Mouse (Mus musculus) urinary bladder, postnatal 14 days (tissue): ENCODE results near the gene Gm11096.
A peak's percentile ranks its signal among the peaks of the same experiment; 100 is the strongest.

ENCODE experiments used
- DNase-seq: peaks from one replicate; pipeline ENCODE4 v3.0.0; 2021; ENCODE audit warnings: low spot score

The Gm11096 gene

GRCm38 (mm10) chr17:81441463-81441862, at the start of gene Gm11096:
Gene Gm11096, plus strand, starts transcription at chr17:81441763.
- DNase-seq, result no peak

- no peak for DNase-seq
These were observed 48.5 kb upstream of the Gm11096 start for GRCm38 (mm10) chr17:81393040-81393439.

DNA sequence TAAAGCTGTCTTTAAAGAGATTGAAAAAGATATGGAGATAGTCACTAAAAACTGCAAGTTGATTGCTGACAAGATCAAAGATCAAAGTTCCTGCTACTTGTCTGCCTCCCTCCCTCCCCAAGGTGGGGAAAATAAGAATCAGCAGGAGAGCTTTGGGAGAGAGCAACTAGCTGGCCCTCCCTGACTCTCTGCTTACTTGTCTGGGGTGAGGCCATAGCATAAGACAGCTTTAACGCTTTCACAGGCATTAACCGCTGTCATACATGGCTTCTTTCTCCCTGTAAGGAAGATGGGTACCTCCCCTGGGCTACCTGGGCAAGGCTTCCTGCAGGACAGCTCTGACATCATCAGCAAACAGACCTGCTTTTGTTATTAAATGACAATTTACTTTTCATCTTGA, 47.4 kb upstream of the Gm11096 start:
- no peak for DNase-seq

DNA sequence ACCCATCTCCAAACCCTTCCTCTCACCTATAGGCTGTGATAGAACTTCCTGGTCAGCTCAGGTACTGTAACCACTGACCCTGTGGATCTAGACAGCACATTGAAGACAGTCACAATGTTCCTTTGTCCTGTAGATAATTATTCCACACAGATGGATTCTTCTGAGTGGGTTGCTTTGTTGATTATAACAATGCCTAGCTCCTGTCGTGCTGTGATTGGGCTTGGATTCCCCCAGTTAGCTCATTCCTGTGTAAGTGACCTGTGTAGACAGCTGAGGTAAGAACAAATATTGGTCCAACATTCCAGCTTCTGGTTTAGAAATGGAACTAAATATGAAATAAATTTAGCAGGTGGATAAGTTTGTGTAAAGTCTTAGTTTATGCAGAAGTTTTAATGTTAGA, 44.1 kb upstream of the Gm11096 start:
- no peak for DNase-seq

DNA sequence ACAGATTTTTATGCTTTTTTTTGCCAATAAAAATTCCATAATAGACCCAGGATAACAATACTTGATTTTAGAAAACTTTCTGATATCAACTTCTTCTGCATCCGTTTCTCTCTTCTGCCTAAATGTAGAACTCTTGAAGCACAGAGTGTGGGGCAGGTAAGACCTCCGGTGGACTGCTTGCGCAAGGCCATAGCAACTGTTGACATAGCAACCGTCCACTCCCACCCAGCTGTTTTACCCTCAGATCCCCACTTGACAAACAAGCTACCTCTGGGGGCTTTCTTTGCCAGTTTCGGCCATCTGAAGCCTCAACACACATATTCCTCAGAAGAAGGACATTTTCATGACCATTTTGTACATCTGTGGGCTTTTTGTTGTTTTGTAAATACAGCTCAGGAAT, 41.2 kb upstream of the Gm11096 start:
- DNase-seq, result no peak

DNA sequence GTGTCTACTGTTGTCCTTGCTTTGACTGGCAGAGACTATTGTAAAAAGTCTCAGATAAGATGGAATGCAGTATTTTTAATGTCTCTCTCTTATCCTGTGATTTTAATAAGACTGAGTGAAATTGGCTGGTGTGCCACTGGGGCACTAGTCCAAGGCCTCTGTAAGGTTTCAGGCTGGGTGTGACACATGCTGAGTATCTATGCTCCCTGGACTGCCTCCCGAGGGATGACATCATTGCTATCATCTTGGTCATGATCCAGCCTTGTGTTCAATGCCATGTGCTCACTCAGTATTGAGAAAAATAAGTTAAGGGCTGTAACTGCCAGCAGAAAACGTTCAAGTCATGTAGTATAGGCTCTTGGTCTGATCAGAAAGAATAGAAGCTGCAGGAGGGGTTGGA, 38.9 kb upstream of the Gm11096 start:
- peak; percentile 65 for DNase-seq

- peak; percentile 25 for DNase-seq
These were observed 38.4 kb upstream of the Gm11096 start for GRCm38 (mm10) chr17:81403121-81403520.

DNA sequence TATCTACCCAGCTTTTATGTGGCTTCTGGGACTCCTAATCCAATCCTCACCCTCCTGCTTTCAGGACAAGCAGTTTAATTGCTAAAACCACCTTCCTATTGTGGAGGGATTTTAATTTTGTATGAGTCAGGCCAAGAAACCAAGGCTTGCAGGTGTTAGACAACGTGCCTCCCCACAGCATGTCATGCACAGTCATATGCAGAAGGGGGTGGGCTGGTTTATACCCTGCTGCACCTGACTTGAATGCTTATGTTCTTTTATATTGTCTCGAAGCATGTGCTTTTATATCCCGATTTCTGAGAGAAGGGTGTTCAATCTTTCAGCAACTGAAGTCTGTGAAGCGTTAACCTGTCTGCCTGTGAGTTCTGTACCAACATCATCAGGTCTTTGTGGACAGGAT, 37.3 kb upstream of the Gm11096 start:
- DNase-seq, result no peak

DNA sequence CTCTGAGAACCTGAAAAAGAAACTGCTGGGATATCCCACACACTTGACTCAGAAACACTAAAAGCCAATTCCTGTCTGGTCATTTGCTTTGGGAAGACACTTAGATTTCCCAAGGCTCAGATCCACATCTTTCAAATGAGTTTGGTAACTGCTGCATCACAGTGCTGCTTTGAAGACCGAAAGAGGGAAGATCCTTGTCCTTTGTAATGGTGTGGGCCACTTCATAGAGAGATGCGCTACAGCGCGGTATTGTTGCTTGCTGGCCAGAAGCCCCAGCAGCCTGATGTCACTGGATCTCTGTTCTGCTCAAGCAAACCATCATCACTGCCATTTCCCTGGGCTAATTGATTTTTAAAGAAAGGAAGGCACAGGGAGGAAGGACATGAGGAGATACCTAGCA, 28.8 kb upstream of the Gm11096 start:
- no peak for DNase-seq

DNA sequence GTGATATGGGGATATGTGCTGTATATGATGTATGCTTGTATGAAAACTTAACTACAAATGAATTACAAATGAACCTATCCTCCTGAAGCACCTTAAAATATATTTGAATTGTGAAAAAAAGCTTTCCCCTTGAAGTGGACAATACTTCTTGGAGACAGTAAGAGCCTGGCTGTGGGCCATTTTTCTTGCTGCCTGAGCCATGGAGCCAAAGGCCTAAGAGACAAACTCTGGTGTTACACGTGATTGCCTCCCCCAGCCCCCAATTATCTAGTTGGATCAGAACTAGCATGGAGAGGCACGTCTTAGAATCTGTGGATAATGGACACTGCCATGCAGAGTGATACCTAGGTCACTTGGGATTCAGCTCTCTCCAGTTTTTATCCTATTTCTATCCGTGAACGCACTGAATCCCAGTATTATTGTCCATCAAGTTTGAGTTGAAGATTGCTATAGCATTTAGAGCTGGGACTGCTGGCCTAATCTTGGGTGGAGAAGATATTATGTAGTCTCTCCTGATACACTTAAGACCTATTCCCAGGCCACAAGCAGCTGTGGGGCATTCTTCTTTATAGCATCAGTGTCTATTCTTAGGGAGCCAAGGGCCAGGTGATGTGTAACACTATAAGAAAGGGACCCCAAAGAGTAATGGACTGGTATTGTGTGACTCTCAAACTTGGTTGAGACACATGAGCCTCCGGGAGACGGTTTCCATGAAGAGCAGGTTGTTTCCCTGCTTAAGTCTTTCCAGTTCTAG, 25.0 kb upstream of the Gm11096 start:
- no peak for DNase-seq

DNA sequence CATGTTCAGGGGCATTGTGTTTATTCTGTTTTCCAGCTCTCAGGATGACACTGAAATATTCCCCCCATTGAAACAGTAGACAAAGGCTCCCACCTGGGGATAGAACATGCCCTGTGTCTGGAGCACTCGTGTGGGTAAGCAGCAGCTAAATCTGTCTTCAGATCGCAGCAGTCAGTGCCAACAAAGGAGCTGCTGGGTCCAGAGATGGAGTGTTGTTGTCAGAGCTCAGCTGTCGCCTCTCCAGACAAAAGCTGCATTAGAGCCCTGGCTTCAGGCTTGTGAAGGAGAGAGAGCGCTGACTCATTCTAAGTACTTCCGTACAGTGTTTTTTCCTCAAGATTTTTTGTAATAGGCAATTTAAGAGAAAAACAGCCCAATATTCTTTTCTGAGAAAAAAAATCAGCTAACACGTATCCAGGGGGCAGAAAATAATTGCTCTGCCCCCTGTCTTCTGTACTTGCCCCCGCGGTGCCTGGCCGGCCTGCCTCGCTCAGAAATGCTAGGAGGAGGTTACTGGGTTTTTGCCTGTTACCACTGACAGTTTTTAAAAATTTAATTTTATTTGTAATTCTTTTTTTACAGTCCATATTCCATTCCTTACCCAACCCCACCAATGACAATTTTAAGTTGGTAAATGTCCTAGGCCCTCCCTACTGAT, 21.6 kb upstream of the Gm11096 start:
- no peak for DNase-seq

DNA sequence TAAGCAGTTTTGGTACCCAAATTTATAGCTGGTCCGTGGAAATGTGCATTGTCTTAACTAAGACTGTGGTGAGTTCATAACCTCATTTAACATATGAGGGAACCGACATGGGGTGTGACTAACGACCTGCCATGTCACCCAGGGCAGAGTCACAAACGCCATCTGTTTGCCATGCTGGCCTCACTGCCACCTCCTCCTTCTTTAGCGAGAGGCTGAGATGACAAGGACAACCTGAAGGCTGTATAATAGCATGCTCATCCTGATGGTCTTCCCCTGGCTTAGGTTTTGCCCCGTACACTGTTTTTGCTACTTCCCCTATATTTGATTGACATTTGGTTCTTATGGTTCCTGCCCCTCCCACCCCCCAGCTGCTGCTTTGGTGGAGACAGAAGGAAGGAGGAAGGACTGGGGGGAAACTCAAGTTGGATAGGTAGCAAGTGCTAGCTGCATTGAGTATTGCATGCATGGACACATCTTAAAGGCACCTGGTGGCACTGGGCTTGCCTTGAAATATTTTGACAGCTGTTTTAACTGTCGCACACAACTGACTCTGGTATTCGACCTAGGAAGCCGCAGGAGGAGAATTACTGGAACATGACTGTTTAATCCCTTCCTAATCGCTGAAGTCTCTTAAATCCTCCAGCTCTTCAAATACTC, 17.2 kb upstream of the Gm11096 start:
- no peak for DNase-seq

- no peak for DNase-seq
These were observed 14.3 kb upstream of the Gm11096 start for GRCm38 (mm10) chr17:81427245-81427644.

- no peak for DNase-seq
These were observed 8.8 kb upstream of the Gm11096 start for GRCm38 (mm10) chr17:81432733-81433132.

DNA sequence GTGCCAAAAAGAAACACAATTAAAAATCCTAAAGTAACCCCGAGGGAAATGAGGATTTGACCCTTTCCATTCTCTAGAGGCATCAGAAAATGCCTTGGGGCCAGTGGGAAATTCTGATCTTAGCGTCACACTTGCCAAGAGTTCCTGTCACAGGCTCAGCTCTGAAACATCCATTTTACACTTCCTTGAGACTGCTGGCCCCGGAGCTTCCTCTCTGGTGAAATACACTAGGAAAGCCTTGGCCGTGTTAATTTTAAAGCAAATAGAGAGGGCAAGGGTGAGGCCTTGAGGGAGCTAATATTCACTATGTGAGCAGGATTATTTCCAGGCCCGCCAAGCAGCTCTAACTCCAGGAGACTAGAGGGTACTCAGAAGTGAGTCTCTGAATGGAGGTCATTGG, 8.4 kb upstream of the Gm11096 start:
- DNase-seq, result no peak

- no peak for DNase-seq
These were observed 13.7 kb downstream of the Gm11096 start for GRCm38 (mm10) chr17:81455269-81455668.

GRCm38 (mm10) chr17:81455977-81456376, 14.4 kb downstream of the Gm11096 start:
- DNase-seq, result no peak

- DNase-seq, result no peak
These were observed 17.8 kb downstream of the Gm11096 start for GRCm38 (mm10) chr17:81459379-81459778.

DNA sequence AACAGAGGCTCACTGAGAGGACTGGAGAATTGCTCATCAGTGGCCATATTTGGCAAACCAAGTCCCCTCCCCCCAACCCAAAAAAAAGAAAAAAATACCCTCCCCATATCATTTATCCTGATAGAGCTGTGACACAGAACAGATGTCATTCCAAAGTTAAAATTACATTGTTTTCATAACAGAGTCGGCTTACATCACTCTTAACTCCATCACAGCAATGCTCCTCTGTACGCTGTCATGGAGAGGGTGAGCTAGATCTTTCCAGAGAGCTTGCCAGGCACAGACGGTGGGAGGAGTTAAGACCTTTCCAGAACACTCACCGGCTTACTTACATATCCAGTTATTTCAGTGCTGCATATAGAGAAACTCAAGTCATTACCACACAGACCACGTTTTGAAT, 27.4 kb downstream of the Gm11096 start:
- DNase-seq, result no peak

DNA sequence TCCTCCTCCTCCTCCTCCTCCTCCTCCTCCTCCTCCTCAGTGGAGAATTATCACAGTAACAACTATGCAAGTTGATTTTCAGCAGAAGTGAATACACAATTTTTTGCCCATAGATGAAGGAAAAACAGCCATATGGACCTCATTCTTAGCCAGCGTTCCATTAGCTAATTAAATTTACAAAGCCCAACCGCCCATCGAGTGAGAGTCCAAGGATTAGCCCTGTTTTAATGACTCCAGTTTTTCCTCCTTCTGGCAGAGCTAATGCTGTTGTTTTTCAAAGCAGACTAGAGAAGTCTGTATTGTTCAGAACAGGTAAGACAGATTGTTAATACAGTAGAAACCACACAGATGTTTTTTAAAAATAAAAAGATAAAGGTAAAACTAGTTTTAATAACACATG, 31.8 kb downstream of the Gm11096 start:
- no peak for DNase-seq

GRCm38 (mm10) chr17:81477420-81477819, 35.9 kb downstream of the Gm11096 start:
- no peak for DNase-seq

GRCm38 (mm10) chr17:81479807-81480206, 38.2 kb downstream of the Gm11096 start:
- DNase-seq, result no peak
